Mouse (Mus musculus) gastrocnemius, postnatal 10 days (tissue): ENCODE measurements around the gene Pcf11. TPM values are rescaled to one million over a fixed set of nuclear protein-coding genes. Genes with fewer than 3 reads are reported as not detected.

Experiments used
- DNase-seq: peaks from one replicate; pipeline ENCODE4 v3.0.0; 2021; ENCODE audit warnings: mixed read lengths
- long read RNA-seq, 2 experiments: library from polyadenylated mRNA; stranded (forward); transcript quantifications; one replicate each; pipeline ENCODE4 v2.0.0; 2021
- total RNA-seq, 2 experiments: library from RNA; stranded (reverse); gene quantifications; 2 replicates each; pipeline ENCODE4 v1.2.3; 2021

Gene Pcf11
- 10 to 100 TPM; 24.6 to 34.6 TPM for total RNA-seq
- long read RNA-seq, experiment 1, full-length matches to known transcripts: 7 of 10 reads
- long read RNA-seq, experiment 1, partial matches to known transcripts: 3 of 10 reads
- long read RNA-seq, experiment 1, other reads (novel, unspliced or antisense): 0 of 10 reads
- long read RNA-seq, experiment 2, partial matches to known transcripts: 3 of 6 reads
- long read RNA-seq, experiment 2, other reads (novel, unspliced or antisense): 1 of 6 reads

DNA sequence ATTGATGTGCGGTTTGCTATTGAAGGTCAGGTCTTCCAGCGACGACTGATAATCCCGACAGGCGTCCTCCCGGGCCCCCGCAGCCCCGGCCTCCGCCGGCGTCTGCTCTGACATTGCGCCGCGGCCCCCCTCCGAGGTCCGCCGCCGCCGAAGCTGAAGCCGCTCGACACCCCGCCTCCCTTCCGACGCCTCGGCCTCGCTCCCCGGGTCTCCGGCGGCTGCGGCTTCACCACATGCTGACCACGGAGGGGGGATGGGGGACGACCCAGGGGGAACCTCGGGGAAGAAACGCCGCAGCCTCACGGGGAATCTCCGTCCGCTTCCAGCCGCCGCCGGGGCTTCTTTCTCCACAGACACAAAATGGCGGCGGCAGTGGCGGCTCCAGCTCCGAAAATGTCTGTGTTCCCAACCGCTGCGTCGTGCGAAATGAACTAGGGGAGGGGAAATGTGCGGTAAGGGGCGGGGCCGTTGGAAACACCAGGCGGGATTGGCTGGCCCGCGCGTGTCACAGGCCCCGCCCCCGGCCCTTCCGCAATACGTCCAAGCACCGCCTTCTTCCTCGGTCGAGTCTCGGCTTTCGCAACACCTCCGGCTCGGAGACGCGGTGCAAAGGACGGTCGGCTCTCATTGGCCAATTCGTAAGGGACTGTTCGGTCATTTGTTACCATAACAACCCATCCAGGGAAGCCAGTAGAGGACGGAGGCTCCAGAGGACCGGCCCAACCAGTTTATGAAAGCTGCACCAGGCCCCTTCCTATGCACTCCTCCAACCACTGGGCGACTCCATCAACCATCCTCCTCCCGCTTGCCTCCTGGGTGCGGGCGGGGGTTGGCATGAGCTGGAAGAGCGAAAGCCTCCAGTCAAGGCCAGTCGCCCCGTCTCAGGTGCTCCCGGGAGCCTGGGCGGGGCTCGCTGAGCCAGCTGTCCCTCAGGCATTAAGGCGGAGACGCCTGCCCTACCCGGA is at the start of gene Pcf11:
Gene Pcf11 (minus strand): TSS at position 428 of the 965 bp plus-strand sequence.
- DNase-seq: peak; percentile 95

- DNase-seq: no peak
Measured at GRCm38 (mm10) chr7:92715055-92715454, 45.3 kb upstream of the Pcf11 start.

GRCm38 (mm10) chr7:92711593-92711992 is 41.9 kb upstream of the Pcf11 start:
- no peak for DNase-seq

- no peak for DNase-seq
Measured at GRCm38 (mm10) chr7:92709573-92709972, 39.8 kb upstream of the Pcf11 start.

GRCm38 (mm10) chr7:92706711-92707110 is 37.0 kb upstream of the Pcf11 start:
- no peak for DNase-seq

- DNase-seq: no peak
Measured at GRCm38 (mm10) chr7:92705534-92705933, 35.8 kb upstream of the Pcf11 start.

- no peak for DNase-seq
Measured at GRCm38 (mm10) chr7:92703661-92704060, 33.9 kb upstream of the Pcf11 start.

DNA sequence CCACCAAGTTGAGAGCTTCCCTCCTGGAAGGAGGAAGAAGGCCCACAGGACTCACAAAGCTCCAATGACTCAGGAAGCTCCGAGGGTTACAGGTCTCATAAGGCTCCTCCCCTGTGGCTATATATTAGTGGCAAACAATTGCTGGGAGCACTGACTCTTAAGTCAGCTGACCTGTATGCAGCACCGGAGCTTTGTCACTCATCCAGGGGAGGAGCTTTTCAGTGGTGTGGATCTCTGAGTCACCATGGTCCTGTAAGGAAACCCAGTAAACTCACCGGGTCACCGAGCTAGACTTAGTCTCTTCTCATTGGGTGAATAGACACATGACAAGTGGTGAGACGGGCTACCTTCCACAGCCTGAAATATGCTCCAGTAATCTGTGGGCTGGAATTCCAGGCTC is 29.0 kb upstream of the Pcf11 start:
- no peak for DNase-seq

DNA sequence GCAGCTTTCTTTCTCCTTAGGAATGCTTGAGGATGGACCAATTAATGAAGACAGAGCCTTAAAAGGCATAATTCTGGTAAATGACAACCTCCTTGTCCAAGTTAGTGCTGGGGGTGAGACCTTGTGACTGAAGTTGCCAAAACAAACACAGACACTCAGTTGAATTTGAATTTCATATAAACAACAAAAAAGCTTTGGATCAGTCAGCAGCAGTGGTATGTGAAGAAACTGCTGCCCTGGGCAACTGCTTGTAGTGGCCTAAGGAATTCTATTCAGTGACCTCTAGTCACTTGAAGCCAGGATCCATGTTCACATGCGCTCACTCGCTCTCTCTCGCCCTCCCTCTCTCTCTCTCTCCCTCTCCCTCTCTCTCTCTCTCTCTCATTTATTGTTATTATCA is 26.7 kb upstream of the Pcf11 start:
- no peak for DNase-seq

- no peak for DNase-seq
Measured at GRCm38 (mm10) chr7:92689101-92689500, 19.4 kb upstream of the Pcf11 start.

- no peak for DNase-seq
Measured at GRCm38 (mm10) chr7:92688299-92688669, 18.6 kb upstream of the Pcf11 start.

DNA sequence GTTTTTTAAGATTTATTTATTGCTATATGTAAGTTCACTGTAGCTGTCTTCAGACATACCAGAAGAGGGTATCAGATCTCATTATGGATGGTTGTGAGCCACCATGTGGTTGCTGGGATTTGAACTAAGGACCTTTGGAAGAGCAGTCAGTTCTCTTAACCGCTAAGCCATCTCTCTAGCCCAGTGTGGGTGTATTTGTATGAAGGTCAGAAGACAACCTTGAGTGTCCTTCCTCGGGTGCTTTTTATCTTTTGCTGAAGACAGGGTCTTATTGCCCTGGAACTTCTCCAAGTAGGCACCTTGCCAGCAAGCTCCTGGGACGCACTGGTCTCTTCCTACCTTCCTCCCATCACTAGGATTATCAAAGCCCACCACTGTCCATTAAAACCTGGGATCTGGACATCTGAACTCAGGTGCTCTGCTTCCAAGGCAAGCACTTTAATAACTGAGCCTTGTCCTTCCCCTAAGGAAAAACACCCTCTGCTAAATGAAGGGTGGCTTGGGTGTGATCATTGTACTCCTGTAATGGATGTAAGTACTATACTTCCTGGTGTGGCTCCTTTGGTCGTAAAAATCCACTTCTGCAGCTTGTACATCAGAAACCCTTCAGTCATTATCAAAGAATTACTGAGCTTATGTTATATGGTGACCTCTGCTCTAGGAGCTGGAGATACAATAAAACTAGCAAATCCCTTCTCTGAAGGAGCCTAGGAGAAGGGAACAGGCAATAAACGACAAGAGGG is 18.0 kb upstream of the Pcf11 start:
- no peak for DNase-seq

- no peak for DNase-seq
Measured at GRCm38 (mm10) chr7:92677346-92677745, 7.6 kb upstream of the Pcf11 start.

DNA sequence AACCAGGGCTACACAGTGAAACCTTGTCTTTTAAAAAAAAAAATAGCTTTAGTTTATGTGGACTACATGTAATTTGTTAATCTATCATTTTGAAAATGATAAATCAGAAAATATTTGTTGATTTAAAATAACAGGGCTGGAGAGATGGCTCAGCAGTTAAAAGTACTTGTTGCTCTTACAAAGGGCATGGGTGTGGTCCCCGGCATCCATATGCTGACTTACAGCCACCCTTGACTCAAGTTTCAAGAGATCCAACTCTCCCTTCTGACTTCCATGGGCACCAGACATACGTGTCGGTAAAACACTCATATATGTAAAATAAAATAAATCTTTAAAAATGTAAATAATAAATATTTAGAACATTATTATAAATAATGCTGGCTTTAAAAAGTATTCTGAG is 5.4 kb upstream of the Pcf11 start:
- DNase-seq: no peak

GRCm38 (mm10) chr7:92668791-92669506 is 785 bp downstream of the Pcf11 start:
- DNase-seq: peak; percentile 45

- no peak for DNase-seq
Measured at GRCm38 (mm10) chr7:92666274-92666820, 3.4 kb downstream of the Pcf11 start.

DNA sequence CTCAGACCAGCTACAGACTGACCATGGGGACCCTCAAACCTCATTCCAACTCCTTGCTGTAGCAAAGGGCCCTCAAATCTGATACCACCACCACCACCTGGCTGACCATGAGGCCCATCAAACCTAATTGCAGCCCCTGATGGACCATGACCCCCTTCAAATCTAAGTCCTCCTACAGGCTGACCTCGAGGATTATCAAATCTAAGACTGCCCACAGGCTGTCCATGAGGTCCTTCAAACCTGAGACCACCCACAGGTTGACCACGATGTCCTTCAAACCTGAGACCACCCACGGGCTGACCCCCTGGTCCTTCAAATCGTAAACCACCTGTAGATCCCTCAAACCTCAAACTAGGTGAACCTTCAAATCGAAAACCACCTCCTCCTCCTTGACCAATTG is 11.7 kb downstream of the Pcf11 start:
- no peak for DNase-seq

- DNase-seq: no peak
Measured at GRCm38 (mm10) chr7:92656386-92656785, 13.3 kb downstream of the Pcf11 start.

DNA sequence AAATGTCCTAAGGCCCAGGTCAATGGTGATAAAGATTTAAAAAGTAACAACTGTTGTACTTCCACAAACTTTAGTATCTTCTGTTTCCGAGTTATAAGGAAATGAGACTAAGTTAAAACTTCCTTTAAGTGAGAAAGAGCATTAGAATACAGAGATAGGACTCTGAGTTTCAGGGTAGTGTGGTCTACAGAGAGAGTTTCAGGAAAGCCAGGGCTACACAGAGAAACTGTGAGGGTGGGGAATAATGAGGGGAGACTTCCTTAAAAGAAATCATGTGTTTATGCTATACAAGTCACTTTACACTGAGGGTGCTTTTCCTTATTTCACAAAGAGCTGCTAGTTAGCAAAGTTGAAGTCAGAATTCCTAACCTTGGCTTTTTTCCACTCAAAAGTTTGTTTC is 16.4 kb downstream of the Pcf11 start:
- no peak for DNase-seq

GRCm38 (mm10) chr7:92647790-92648189 is 21.9 kb downstream of the Pcf11 start:
- no peak for DNase-seq

DNA sequence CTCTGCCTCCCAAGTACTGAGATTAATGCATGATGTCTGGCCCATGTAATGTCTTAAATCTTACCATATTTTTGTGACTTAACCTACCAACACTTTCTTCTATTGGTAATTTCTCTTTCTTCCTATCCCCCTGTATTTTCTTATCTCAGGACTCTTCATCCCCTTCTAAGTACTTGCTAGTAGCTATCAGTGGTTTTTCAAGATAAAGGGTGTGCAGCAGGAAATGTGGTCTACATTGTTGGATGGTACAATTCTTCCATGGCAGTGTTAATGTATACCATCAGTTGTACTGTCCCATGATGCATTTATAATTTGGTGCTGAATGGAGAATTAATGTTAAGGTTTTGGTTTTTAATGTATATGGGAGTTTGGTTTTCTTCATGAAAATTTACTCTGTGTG is 27.4 kb downstream of the Pcf11 start:
- no peak for DNase-seq

DNA sequence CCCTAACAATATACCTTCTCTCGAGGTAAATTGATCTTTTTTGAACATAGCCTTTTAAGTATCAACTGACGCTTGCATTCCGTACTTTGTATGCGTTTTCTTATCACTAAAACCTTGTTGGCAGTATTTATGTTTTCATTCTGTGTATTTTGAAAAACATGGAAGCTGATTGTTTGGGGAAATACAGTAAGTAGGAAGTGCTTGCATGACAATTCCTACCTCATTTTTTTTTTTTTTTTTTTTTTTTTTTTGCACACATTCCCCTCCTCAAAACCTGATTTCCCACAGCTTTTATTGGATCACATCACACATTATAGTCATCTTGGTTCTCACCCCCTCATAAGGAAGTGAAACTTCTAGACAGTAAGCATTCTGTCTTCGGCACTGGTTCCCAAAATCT is 31.7 kb downstream of the Pcf11 start:
- no peak for DNase-seq
